Mouse (Mus musculus): ENCODE measurements around the gene Fam207a.

- TF ChIP-seq MAFK (IDR thresholded peaks at IDR 0.05; ENCODE audit: insufficient read depth, low read depth, low read length) (no peak), ZNF384 (IDR thresholded peaks at IDR 0.05; ENCODE audit: low read depth, low read length) (no peak), CHD2 (IDR thresholded peaks at IDR 0.05; ENCODE audit: low read depth, low read length) (no peak)
Observed at GRCm38 (mm10) chr10:77541864-77542666, 26.5 kb upstream of the Fam207a start.
